Mouse (Mus musculus) heart, postnatal 0 days (tissue): ENCODE results near the gene Runx1. TPM values are rescaled to one million over a fixed set of nuclear protein-coding genes. Genes with fewer than 3 reads are reported as not detected.

ENCODE experiments used
- ATAC-seq: fragments of 200-750 bp; cut with Nextera tagmentation; 2 replicates; pipeline ENCODE4 v1.8.0; 2017; ENCODE audit warnings: low read depth, moderate number of reproducible peaks, moderate library complexity; ENCODE audit not compliant: insufficient read depth
- DNase-seq: peaks from one replicate; pipeline ENCODE4 v3.0.0-alpha.2; 2016; ENCODE audit warnings: low spot score
- H3K27ac ChIP-seq: fragments of 300-500 bp; sonication (generic); 2 replicates; pipeline ENCODE4 v1.5.1; 2014; ENCODE audit warnings: low read depth, mild to moderate bottlenecking
- H3K27me3 ChIP-seq: fragments of 300-500 bp; sonication (generic); 2 replicates; pipeline ENCODE4 v1.6.1; 2014; ENCODE audit warnings: low read length, mixed read lengths; ENCODE audit not compliant: control insufficient read depth, insufficient read depth
- H3K36me3 ChIP-seq: fragments of 300-500 bp; sonication (generic); replicated peaks from 2 replicates; pipeline ENCODE4 v1.6.1; 2014; ENCODE audit warnings: low read length, mixed read lengths; ENCODE audit not compliant: control insufficient read depth, insufficient read depth
- H3K4me1 ChIP-seq: fragments of 300-500 bp; sonication (generic); 2 replicates; pipeline ENCODE4 v1.6.1; 2014; ENCODE audit warnings: antibody characterized with exemption; ENCODE audit not compliant: control insufficient read depth, insufficient read depth
- H3K4me2 ChIP-seq: fragments of 300-500 bp; sonication (generic); 2 replicates; pipeline ENCODE4 v1.6.1; 2014; ENCODE audit warnings: low read depth, mild to moderate bottlenecking, low read length, moderate library complexity
- H3K4me3 ChIP-seq: fragments of 300-500 bp; sonication (generic); 2 replicates; pipeline ENCODE4 v1.5.1; 2014; ENCODE audit warnings: low read depth, low read length
- H3K9ac ChIP-seq: fragments of 300-500 bp; sonication (generic); replicated peaks from 2 replicates; pipeline ENCODE4 v1.6.1; 2014; ENCODE audit warnings: low read depth, low read length, mixed read lengths
- H3K9me3 ChIP-seq: fragments of 300-500 bp; sonication (generic); replicated peaks from 2 replicates; pipeline ENCODE4 v1.6.1; 2016; ENCODE audit warnings: low read length; ENCODE audit not compliant: control insufficient read depth
- CTCF ChIP-seq: IDR thresholded peaks from 2 replicates; pipeline ENCODE4 v1.5.1; 2016; ENCODE audit warnings: antibody characterized with exemption, control low read depth, low read depth
- EP300 ChIP-seq: IDR thresholded peaks from 2 replicates; pipeline ENCODE4 v1.6.1; 2016; ENCODE audit warnings: antibody characterized with exemption, low read depth
- WGBS: fragments of 180-500 bp; shearing (Covaris S2); extraction: QIAGEN DNeasy Blood & Tissue Kit; methylation state at CpG from one replicate; pipeline ENCODE4 v1.1.7; 2014; 5-methylcytosine and 5-hydroxymethylcytosine counted together
- polyA plus RNA-seq: library from polyadenylated mRNA; unstranded; fragments of >200 nt; fragmentation: Nextera tagmentation; extraction: Ambion mirVana; gene quantifications from 2 replicates; pipeline ENCODE4 v1.2.1, GENCODE M21; 2015
- total RNA-seq: library from RNA; depleted of rRNA; stranded (reverse); fragments of >200 nt; gene quantifications from 2 replicates; pipeline ENCODE4 v1.2.3, GENCODE M21; 2014; ENCODE audit warnings: low replicate concordance

The Runx1 gene
- total and polyA plus RNA-seq, 2 experiments from 2014 or later: 0.33 to 1.3 TPM

GRCm38 (mm10) chr16:92608180-92608960 lies 217.6 kb downstream of the Runx1 start:
- no peaks in the 10 kb centered on the region for H3K9me3 ChIP-seq
- peaks cover 6% of the 10 kb centered on the region for H3K4me1 ChIP-seq
- H3K4me3 ChIP-seq: no peak overlapping the region
- TF ChIP-seq CTCF (no peak), EP300 (no peak)
- DNase-seq (no peak), ATAC-seq (no peak)
- 68% methylated on average over 14 of the region's 14 CpGs for WGBS
- peaks cover 27% of the 10 kb centered on the region for H3K27me3 ChIP-seq
- H3K36me3 ChIP-seq: no peaks in the 10 kb centered on the region
- H3K27ac ChIP-seq: no peak overlapping the region
- H3K4me2 ChIP-seq: no peak overlapping the region
- H3K9ac ChIP-seq: no peak overlapping the region

DNA sequence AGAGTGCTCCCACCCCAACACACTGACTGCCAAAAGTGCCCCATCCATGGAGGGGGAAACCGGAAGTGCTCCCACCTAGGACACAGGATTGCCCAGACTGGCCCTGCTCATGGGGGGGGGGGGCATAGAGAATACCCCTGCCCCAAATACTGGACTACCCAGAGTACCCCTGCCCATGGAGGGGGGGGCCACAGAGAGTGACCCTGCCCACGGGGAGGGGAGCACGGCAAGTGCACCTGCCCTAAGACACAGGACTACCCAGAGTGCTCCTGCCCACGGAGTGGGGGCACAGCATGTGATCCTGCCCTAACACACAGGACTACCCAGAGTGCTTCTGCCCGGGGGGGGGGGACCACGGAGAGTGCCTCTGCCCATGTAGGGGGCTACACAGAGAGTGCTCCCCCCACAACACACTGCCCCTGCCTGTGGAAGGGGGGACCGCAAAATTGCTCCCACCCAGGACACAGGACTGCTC lies 219.4 kb downstream of the Runx1 start:
- H3K36me3 ChIP-seq: no peaks in the 10 kb centered on the region
- no peak for TF ChIP-seq CTCF
- no peak for TF ChIP-seq EP300
- WGBS: 78% methylated on average over 7 of the region's 7 CpGs
- H3K4me2 ChIP-seq: no peak overlapping the region
- no peak for DNase-seq
- H3K27ac ChIP-seq: no peak overlapping the region
- peaks cover 27% of the 10 kb centered on the region for H3K27me3 ChIP-seq
- H3K4me3 ChIP-seq: no peak overlapping the region
- ATAC-seq: peak; percentile 34; the same call in 1 of the 2 replicates
- H3K4me1 ChIP-seq: peaks cover 6% of the 10 kb centered on the region
- H3K9ac ChIP-seq: no peak overlapping the region
- H3K9me3 ChIP-seq: no peaks in the 10 kb centered on the region

GRCm38 (mm10) chr16:92605606-92606490 lies 220.1 kb downstream of the Runx1 start:
- Histone ChIP-seq H3K4me2 (peak overlapping the region; percentile 62), H3K36me3 (no peaks in the 10 kb centered on the region), H3K4me1 (peaks cover 6% of the 10 kb centered on the region), H3K27ac (no peak overlapping the region), H3K9me3 (no peaks in the 10 kb centered on the region), H3K27me3 (peaks cover 27% of the 10 kb centered on the region), H3K9ac (0 out of 2 replicates have a peak overlapping the region, but pooled peaks have one; percentile 13), H3K4me3 (peak overlapping the region; percentile 42)
- DNase-seq (peak; percentile 11), ATAC-seq (peak; percentile 72)
- WGBS: 16% methylated on average over 62 of the region's 64 CpGs
- TF ChIP-seq CTCF: no peak
- no peak for TF ChIP-seq EP300

GRCm38 (mm10) chr16:92602504-92602903 lies 223.4 kb downstream of the Runx1 start:
- Histone ChIP-seq H3K4me1 (peaks cover 6% of the 10 kb centered on the region), H3K9ac (no peak overlapping the region), H3K4me3 (no peak overlapping the region), H3K9me3 (no peaks in the 10 kb centered on the region), H3K36me3 (no peaks in the 10 kb centered on the region), H3K27me3 (peaks cover 27% of the 10 kb centered on the region), H3K4me2 (no peak overlapping the region), H3K27ac (no peak overlapping the region)
- DNase-seq (no peak), ATAC-seq (no peak)
- WGBS: 73% methylated on average over 11 of the region's 11 CpGs
- TF ChIP-seq EP300: no peak
- TF ChIP-seq CTCF: no peak

- TF ChIP-seq EP300: no peak
- no peak for TF ChIP-seq CTCF
- H3K36me3 ChIP-seq: no peaks in the 10 kb centered on the region
- H3K27ac ChIP-seq: no peak overlapping the region
- no peak overlapping the region for H3K9ac ChIP-seq
- no peak overlapping the region for H3K4me2 ChIP-seq
- DNase-seq (no peak), ATAC-seq (no peak)
- H3K9me3 ChIP-seq: no peaks in the 10 kb centered on the region
- WGBS: 77% methylated on average over 9 of the region's 9 CpGs
- H3K4me3 ChIP-seq: no peak overlapping the region
- H3K4me1 ChIP-seq: peaks cover 6% of the 10 kb centered on the region
- peaks cover 19% of the 10 kb centered on the region for H3K27me3 ChIP-seq
These were observed 224.6 kb downstream of the Runx1 start for GRCm38 (mm10) chr16:92601270-92601826.
